Mouse (Mus musculus): ENCODE measurements around the gene Slc22a5.

- no peak for TF ChIP-seq CTCF (conservative IDR thresholded peaks at IDR 0.05; ENCODE audit: low read length)
- no peak for TF ChIP-seq POU5F1 (IDR thresholded peaks at IDR 0.05; ENCODE audit: borderline replicate concordance, low read length)
- no peak for TF ChIP-seq NANOG (IDR thresholded peaks at IDR 0.05; ENCODE audit: borderline replicate concordance, low read length)
Observed at GRCm38 (mm10) chr11:53820516-53821170, 70.8 kb downstream of the Slc22a5 start.
